Mouse (Mus musculus): Measurements from ENCODE around the gene Ndrg3.

The Ndrg3 gene

GRCm38 (mm10) chr2:156991470-156992319 lies at the start of gene Ndrg3:
TSS of gene Ndrg3 (minus strand) at chr2:156992056.
- DNase-seq (ENCODE audit: low spot score), result peak; percentile 97

DNA sequence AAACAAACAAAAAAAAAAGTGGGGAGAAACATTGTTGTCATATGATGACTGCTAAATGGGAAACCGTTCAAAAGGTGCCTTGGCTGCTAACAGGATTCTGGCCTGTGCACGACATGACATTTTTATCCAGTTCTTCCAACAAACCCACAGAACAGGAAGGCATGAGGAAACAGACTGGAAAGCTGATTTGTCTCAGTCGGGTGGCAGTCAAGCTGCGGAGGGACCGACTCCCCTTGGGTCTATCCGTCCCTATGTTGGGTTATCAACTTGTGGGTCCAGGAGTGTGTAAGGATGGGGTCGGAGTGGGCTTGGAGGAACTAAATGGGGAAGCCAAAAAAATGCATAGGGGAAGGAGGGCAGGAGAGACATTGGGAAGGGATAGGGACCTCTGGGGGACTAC lies 49.6 kb upstream of the Ndrg3 start:
- DNase-seq (ENCODE audit: low spot score), result no peak

- no peak for DNase-seq (ENCODE audit: low spot score)
Observed at GRCm38 (mm10) chr2:157040649-157041046, 48.8 kb upstream of the Ndrg3 start.

DNA sequence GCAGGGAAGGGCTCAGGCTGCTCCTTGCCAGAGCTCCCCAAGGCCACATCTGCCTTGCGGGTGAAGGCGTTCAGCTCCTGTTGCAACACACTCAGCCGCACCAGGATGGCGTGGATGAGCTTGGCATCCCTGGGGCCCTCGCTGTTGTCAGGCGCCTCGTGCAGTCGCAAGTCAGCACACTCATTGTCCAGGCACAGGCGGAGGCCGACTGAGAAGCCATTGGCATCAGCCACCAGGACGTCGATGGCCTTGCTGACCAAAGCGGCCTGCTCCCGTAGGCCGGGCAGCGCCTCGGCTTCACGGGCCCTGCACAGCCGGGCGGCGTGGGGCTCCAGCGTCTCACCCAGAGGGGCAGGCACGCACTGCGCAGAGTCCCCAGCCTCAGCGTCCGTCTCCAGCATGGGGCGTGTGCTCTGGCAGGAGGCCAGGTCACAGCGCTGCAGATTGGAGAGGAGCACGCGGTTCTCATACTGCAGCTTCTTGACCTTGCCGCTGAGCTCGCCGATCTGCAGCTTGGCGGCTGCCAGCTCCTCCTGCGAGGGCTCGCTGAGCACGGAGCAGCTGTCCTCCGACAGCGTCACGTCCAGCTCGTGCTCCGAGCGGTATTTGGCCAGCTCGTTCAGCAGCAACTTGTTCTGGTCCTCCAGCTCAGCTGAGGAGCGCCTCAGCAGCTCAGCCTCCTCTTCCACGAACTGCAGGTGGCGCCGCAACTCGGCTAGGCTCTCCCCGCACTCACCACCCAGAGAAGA lies 48.2 kb upstream of the Ndrg3 start:
- DNase-seq (ENCODE audit: low spot score), result no peak

GRCm38 (mm10) chr2:157037303-157037702 lies 45.4 kb upstream of the Ndrg3 start:
- no peak for DNase-seq (ENCODE audit: low spot score)

DNA sequence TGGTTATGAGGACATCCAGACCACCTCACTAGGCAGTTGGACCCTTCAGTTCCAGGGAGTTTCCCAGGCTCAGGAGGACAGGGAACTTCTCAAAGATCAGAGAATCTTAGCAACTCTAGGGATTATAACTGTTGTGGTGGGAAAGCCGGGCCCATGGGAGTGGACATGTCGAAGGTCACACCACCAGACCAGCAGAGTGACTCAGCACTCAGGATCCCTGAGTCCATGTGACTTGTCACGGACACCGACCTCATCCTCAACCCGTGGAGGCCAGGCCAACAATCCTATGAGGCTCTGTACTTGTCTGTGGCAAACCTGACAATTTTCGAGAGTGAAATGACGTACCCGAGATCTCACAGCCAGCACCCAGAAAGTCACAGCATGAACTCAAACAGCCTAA lies 44.5 kb upstream of the Ndrg3 start:
- DNase-seq (ENCODE audit: low spot score), result no peak

GRCm38 (mm10) chr2:157035371-157035770 lies 43.5 kb upstream of the Ndrg3 start:
- DNase-seq (ENCODE audit: low spot score), result no peak

DNA sequence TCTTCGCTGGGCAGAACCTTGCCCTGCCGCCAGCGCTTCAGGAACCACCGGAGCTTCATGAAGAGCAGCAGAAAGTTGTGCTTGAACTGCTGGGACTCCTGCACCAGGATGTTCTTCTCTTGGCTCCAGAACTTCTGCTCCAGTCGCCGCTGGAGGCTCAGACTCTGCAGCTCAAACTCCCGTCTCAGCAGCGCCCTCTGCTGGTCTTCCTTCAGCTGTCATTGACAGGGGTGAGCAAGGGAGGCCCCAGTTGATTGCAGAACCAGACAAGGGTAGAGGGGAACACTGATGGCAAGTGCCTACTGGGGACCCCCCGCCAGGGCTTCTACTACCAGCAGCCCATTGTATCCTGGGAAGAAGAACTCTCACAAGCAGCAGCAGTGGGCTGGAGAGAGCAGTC lies 38.9 kb upstream of the Ndrg3 start:
- peak; percentile 44 for DNase-seq (ENCODE audit: low spot score)

DNA sequence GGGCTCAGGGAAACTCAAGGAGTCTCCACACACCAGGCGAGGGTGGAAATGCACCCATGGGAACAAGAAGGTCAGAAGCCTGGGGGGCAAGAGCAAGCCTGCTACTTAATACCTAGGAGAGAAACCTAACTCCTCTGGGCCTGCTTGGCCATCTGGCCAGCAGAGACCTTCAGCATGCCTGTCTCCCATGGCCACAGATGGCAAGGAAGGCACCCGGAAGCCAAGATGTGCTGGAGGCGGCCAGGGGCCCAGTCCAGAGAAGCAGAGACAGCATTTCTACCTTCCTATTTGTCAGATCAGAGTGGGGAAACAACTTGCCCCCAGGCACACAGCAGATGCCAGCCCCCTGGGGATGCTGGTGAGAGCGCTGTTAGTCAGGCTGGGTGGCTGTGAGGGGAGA lies 36.4 kb upstream of the Ndrg3 start:
- no peak for DNase-seq (ENCODE audit: low spot score)

DNA sequence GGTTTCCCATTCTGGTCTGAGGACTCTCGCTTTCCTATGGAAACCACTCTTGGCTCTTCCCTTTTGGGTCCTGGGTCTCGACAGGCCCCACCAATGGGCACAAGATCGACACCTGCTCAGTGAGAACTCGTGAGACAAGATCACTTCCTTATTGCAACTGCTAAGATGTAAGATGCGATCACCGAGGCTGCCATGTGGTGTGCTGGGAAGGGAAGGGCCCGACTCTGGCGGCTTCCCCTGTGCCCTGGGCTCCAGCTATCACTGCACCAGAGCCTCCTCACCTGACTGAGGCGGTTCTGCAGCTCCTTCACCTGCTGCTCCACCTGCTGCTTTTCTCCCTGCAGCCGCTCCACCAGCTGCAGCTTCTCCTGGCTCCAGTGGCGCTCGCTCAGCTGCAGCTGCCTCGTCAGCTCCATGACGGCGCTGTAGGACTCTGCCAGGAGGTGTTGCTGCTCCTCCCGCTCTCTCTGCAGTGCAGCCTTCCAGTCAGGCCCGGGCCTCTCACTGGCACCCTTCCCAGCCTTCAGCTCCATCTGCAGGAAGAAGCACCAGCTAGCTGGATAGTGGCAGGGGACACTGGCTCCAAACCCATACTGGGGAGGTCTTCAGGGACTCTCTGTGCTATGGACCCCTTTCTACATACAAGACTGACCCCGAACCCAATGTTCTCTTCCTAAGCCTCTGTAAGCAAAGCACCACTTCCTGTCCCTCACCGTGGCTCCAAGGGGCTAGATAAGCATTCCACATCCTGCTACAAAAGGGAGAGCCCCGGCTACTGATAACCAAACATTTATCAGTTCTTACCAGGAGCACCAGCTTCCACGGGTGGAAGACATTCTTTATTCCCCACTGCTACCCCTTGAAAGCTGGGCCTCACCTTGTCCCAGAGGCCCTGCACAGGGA lies 35.5 kb upstream of the Ndrg3 start:
- DNase-seq (ENCODE audit: low spot score), result no peak

DNA sequence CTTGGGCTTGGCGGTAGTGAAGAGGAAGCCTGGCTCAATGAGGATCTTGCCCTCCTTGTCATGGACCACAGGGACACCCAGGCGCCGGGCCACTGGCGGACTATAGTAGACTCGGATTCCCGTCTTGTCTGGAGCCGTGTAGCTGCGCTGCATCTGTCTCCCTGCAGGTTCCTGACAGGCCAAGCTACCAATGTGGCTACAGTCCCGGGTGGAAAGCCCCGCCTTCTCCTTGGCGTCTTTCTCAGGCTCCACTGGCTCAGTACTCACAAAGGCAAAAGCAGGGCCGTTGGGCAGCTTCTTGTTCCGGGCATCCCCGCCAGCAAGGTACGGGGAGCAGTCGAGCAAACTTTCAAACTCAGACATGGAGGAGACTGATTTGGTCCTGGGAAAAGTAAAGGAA lies 29.3 kb upstream of the Ndrg3 start:
- DNase-seq (ENCODE audit: low spot score), result no peak

DNA sequence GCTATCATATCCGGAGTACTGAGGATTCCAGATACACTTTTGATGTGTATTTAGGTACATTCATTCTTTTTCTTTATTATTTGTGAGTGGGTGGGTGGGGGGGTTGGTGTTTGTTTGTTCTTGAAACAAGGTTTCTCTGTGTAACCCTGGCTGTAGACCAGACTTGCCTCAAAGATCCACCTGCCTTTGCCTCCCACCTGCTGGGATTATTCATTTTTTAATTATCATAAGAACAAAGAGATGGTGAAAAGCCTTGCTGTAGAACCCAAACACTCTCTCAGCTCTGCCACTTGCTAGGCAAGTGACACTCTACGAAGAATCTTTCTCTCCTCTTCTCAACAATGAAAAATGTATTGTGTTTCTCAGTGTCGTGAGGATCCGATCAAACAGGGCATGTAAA lies 27.4 kb upstream of the Ndrg3 start:
- DNase-seq (ENCODE audit: low spot score), result no peak

DNA sequence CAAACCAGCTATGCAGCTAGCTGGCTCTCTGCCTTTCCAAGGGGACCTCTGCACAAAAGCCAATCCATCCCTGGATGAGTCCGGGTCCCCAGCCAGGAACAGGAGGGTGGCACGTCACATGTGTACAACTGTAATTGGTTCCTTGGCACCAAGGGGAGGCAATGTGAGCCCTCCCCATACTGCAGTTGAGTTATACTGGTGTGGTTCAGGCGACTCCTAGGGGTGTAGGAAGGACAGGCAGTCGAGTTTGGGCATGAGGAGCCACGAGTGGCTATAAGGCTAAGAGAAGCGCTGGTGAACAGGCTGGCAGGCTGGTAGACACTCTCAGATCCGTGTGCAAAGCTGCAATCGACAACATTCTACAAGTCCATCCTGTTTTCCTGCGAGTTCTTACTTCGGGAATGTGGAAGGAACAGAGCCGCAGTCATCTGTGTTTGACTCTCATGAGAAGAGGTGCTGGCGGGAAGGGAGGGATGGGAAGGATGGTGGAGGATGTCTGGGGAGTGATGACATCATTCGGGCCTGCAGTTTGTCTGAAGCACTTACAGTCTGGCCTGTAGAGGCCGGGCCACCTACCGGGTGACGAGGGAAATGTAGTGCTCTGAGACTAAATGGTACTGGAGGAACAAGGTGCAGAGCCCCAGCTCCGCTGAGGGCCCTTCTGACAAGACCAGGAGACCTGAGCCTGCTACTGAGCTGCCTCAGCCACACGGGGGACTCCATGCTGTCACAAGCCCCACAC lies 24.8 kb upstream of the Ndrg3 start:
- no peak for DNase-seq (ENCODE audit: low spot score)

- no peak for DNase-seq (ENCODE audit: low spot score)
Observed at GRCm38 (mm10) chr2:157012341-157012740, 20.5 kb upstream of the Ndrg3 start.

GRCm38 (mm10) chr2:157010634-157011310 lies 18.9 kb upstream of the Ndrg3 start:
- no peak for DNase-seq (ENCODE audit: low spot score)

DNA sequence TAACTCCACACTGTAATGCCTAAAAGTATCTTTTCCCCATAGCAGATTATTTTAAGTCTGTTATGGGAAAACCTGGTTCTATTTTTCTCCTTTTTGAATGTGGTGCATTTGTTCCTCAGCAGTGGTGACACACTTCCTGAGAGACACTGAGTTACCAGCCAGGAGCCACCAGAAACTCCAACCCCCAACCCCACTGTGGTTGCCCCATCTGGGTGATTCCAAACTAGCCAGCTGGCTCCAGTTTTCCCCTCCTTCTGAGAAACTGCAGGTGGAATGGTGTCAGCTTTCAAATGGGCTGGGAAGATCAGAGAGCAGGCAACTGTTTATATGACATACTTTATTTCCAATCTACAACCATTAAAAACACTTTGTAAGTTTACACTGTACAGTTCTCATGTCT lies 18.3 kb upstream of the Ndrg3 start:
- no peak for DNase-seq (ENCODE audit: low spot score)

- no peak for DNase-seq (ENCODE audit: low spot score)
Observed at GRCm38 (mm10) chr2:157008509-157008908, 16.7 kb upstream of the Ndrg3 start.

GRCm38 (mm10) chr2:157007234-157007596 lies 15.4 kb upstream of the Ndrg3 start:
- no peak for DNase-seq (ENCODE audit: low spot score)

DNA sequence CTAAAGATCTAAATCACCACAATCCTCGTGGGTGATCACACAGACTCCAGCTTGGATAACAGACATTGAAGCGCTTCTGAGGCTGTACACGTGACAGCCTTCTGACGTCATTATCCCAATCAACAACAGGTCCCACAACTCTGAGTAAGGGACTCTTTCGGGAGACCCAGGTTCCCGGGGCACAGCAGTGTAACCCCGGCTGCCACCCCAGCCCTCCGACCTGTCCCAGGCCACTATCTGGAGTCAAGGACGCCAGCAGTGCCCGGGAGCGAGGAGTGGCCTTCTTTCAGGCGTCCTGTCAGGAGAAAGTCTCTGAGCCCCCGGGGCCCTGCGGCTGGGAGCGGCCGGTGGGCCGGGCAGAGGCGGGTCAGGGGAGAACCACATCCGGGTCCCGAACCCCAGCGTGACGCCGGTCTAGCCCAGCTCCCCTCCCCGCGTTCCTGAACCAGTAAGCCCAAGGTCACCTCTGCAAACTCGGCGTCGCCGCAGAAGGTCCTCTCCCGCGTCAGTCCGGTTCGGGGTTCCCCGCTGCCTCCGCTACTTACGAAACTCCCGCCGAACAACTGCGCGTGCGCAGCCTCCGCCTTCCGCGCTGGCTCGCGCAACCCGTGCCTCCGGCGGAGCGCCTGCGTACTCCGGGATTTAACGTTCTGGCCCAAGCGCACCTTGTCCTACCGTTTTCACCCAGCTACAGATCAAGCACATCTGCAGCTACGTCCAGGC lies 14.8 kb upstream of the Ndrg3 start, which contains the start of gene Dsn1:
Dsn1 (minus strand) TSS at position 644 of the 723 bp plus-strand sequence.
- DNase-seq (ENCODE audit: low spot score), result peak; percentile 92

GRCm38 (mm10) chr2:157002321-157002720 lies 10.5 kb upstream of the Ndrg3 start:
- DNase-seq (ENCODE audit: low spot score), result no peak
